Mouse (Mus musculus) megakaryocyte, embryonic 14.5 days (primary cell): ENCODE measurements around the gene Snx33.

ENCODE experiments used
- FLI1 ChIP-seq: IDR thresholded peaks from 2 replicates; pipeline ENCODE4 v1.6.1; 2012; ENCODE audit warnings: low read length, inconsistent platforms, mixed read lengths
- GATA1 ChIP-seq: IDR thresholded peaks from 3 replicates; pipeline ENCODE4 v1.6.1; 2012; ENCODE audit warnings: mixed read lengths, low read length, inconsistent platforms, borderline replicate concordance

- TF ChIP-seq GATA1 (no peak), FLI1 (no peak)
These were observed 41.6 kb downstream of the Snx33 start for GRCm38 (mm10) chr9:56886601-56887000.
